Mouse (Mus musculus) small intestine, adult 2 months (tissue): ENCODE measurements around the gene Nop14.

Experiments used
- CTCF ChIP-seq: fragments of 200-500 bp; IDR thresholded peaks from 2 replicates; pipeline ENCODE4 v1.5.1; 2012; ENCODE audit warnings: low read depth, mild to moderate bottlenecking, control low read depth, inconsistent platforms, low read length, moderate library complexity, mixed read lengths; ENCODE audit not compliant: insufficient replicate concordance, insufficient read length; ENCODE audit errors: extremely low read depth
- POLR2A ChIP-seq: fragments of 200-500 bp; IDR thresholded peaks from 2 replicates; pipeline ENCODE4 v1.6.1; 2012; ENCODE audit warnings: low read depth, mild to moderate bottlenecking, control low read depth, inconsistent platforms, low read length, moderate library complexity

DNA sequence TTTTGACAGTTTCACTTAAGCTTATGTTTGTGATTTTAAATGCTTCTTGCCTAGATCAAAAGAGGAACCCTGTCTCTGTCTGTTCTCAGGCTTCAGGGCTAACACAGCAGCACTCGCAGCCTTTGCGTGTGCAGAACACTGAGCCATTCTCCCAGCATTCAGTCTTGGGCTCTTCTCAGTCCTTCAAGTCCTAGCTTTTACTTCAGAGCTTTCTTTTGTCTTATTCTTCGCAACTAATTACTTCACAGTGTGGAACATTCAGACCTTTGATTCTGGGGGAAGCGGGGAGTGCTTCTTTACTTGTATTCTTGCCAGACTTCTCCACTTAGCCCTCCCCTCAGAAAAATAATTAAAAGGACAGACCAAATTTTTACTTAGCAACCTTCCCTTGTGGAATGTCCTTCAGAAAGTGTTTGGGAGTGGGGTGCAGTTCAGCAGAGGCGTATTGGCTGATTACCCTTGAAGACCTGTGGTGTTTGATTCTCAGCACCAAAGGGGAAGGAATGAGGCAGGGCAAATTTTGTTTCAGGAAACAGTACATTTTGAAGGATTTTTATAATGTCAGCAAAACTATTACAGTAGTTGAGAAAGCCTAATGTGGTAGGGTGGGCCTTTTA, 68.5 kb downstream of the Nop14 start:
- TF ChIP-seq CTCF (no peak), POLR2A (no peak)
